Mouse (Mus musculus) spleen, postnatal 0 days (tissue): Measurements from ENCODE around the gene Isoc2b. TPM values are rescaled to one million over a fixed set of nuclear protein-coding genes. Genes with fewer than 3 reads are reported as not detected.

Experiments
- polyA plus RNA-seq: library from polyadenylated mRNA; unstranded; fragments of >200 nt; fragmentation: Nextera tagmentation; extraction: Ambion mirVana; gene quantifications from 2 replicates; pipeline ENCODE4 v1.2.1, GENCODE M21; 2015

The Isoc2b gene
- 3.9 and 4.3 TPM in 2 replicates for polyA plus RNA-seq

GRCm38 (mm10) chr7:4870133-4870532 is at the start of gene Isoc2b:
Gene Isoc2b (minus strand): TSS chr7:4870258.

DNA sequence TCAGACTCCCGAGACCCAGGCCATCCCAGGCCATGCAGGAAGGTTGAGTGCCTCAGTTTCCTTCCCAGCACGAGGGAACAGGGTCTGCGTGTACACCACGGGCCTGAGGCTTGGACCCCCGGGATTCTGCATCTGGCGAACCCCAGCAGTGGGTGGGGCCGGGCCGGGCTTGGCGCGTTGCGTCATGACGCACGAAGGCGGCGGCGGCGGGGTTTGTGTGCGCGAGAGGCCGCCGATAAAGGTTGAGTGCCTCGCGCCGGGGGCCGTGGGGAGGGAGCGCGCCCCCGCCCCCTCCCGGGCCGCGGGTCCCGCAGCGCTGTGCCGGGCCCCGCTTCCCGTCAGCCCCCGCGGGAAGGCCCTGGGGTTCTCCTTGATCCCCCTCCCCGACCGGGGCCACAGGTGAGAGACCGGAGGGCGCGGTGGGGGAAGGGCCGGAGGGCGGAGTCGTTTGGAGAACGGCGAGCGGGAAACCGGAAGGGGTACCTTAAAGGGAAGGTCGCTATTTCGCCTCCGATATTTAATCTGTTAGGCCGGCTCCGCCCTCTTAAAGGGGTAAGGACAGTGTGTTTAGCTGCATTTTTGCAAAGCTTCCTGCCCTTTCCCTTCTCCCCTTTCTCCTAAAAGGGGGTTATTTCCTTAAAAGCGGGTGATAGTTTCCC is 45.1 kb upstream of the Isoc2b start, which contains the start of gene Zfp628:
Gene Zfp628 (plus strand): TSS at position 211 of the 659 bp plus-strand sequence.

DNA sequence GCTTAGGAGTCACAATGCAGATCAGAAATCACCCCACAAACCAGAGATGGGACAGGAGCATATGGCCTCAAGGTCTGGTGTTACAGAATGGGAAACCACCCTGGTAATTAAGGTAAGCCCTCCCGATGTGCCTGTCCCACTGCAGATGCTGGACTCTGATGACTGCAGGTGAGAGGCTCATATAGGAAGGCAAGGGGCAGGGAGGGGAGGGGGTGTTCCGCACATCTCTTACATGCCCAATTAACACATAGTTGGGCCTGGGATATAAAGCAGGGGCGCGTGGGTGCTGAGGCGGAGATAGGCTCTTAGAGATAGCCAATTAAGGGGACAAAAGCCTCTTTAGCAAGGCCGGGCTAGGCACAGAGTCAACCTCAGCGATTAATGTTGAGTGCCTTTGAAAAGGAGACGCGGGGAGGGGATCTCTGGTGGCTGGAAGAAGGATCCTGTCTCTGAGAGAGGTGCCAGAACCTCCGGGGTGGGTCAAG is 36.5 kb upstream of the Isoc2b start, which contains the start of gene Gm36210:
Gene Gm36210 (minus strand): TSS at position 51 of the 485 bp plus-strand sequence.

GRCm38 (mm10) chr7:4876753-4877221 is 6.7 kb upstream of the Isoc2b start, which contains the start of gene Isoc2a:
Gene Isoc2a (plus strand): TSS chr7:4877153.

DNA sequence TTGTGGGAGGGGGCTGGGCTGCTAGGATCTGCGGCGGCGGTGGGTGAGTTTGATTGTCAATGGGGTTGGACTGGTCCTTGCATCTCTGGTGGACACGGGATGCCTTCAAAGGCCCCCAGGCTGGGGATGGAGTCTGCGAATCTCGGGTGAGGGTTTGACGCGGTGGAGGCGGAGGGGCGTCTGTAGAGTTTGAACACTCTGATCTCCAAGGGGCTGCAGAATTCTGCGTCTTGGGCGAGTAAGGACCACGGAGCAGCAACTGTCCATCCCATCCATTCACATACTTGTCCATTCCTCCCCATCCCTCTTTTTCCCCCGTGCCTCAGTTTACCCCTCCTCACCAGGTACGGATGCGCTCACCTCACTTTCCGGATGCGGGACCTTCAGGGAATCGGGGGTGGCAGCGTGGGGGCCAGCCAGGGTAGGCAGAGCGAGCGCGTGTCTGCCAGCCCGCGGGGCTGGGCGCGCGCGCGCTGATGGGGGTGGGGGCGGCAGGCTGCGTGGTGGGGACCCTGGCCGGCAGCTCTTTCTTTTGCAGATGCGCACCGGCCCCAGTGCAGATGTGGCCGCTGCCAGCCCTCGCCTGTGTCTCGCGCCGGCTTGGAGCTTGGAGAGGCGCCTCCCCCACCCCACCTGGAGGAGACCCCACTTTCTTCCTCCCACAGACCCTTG is 25.7 kb downstream of the Isoc2b start, which contains the start of gene Shisa7:
Gene Shisa7 (minus strand): TSS at position 452 of the 672 bp plus-strand sequence.

GRCm38 (mm10) chr7:4812303-4813104 is 57.6 kb downstream of the Isoc2b start, which contains the start of gene Ube2s:
Gene Ube2s (minus strand): TSS chr7:4812590.

Other genes starting within 250 kb of the Isoc2b start
- gene Tmem86b, start 238.8 kb downstream of the Isoc2b start, polyA plus RNA-seq: 12.8 and 16.5 TPM in 2 replicates
- gene Ppp6r1, start 211.2 kb downstream of the Isoc2b start, polyA plus RNA-seq: 9.6 and 9.8 TPM in 2 replicates
- gene Hspbp1, start 185.2 kb downstream of the Isoc2b start, polyA plus RNA-seq: 62.4 and 63.5 TPM in 2 replicates
- gene Brsk1, start 179.7 kb downstream of the Isoc2b start, polyA plus RNA-seq: 0.45 and 0.54 TPM in 2 replicates
- gene Tmem150b, start 145.0 kb downstream of the Isoc2b start, polyA plus RNA-seq: 0.69 and 0.80 TPM in 2 replicates
- gene Kmt5c, start 130.1 kb downstream of the Isoc2b start, polyA plus RNA-seq: 65.7 and 81.8 TPM in 2 replicates
- gene Cox6b2, start 117.2 kb downstream of the Isoc2b start, polyA plus RNA-seq: 157 and 188 TPM in 2 replicates
- not detected in 2 replicates for gene Fam71e2, start 99.0 kb downstream of the Isoc2b start, polyA plus RNA-seq
- gene Il11, start 87.4 kb downstream of the Isoc2b start, polyA plus RNA-seq: 0.12 and 0.15 TPM in 2 replicates
- not detected in 2 replicates for gene Tmem190, start 87.3 kb downstream of the Isoc2b start, polyA plus RNA-seq
- 22.1 and 25.2 TPM in 2 replicates for gene Tmem238, start 80.6 kb downstream of the Isoc2b start, polyA plus RNA-seq
- gene Rpl28, start 77.4 kb downstream of the Isoc2b start, polyA plus RNA-seq: 423 and 433 TPM in 2 replicates
- gene Ube2s, start 57.7 kb downstream of the Isoc2b start, polyA plus RNA-seq: 251 and 289 TPM in 2 replicates
- gene Shisa7, start 25.6 kb downstream of the Isoc2b start, polyA plus RNA-seq: 0.04 TPM in 1 of 2 replicates, not detected in the other
- gene Isoc2a, start 6.9 kb upstream of the Isoc2b start, polyA plus RNA-seq: 0.66 and 0.74 TPM in 2 replicates
- not detected in 2 replicates for gene Gm36210, start 36.3 kb upstream of the Isoc2b start, polyA plus RNA-seq
- gene Zfp628, start 45.0 kb upstream of the Isoc2b start, polyA plus RNA-seq: 2.2 and 2.6 TPM in 2 replicates
- 0.62 and 0.71 TPM in 2 replicates for gene Nat14, start 51.8 kb upstream of the Isoc2b start, polyA plus RNA-seq
- 0.30 and 0.31 TPM in 2 replicates for gene Ssc5d, start 55.5 kb upstream of the Isoc2b start, polyA plus RNA-seq
- not detected in 2 replicates for gene Sbk2, start 94.1 kb upstream of the Isoc2b start, polyA plus RNA-seq
- gene Sbk3, start 100.9 kb upstream of the Isoc2b start, polyA plus RNA-seq: not detected in 2 replicates
- gene Zfp579, start 125.9 kb upstream of the Isoc2b start, polyA plus RNA-seq: 6.4 and 9.8 TPM in 2 replicates
- gene Zfp524, start 144.2 kb upstream of the Isoc2b start, polyA plus RNA-seq: 10.6 and 10.8 TPM in 2 replicates
- 14.5 and 16.2 TPM in 2 replicates for gene Fiz1, start 144.4 kb upstream of the Isoc2b start, polyA plus RNA-seq
- gene Gm44973, start 145.2 kb upstream of the Isoc2b start, polyA plus RNA-seq: 3.6 and 5.3 TPM in 2 replicates
- 2.8 and 4.2 TPM in 2 replicates for gene Zfp865, start 150.1 kb upstream of the Isoc2b start, polyA plus RNA-seq
- 0.67 and 0.95 TPM in 2 replicates for gene Ccdc106, start 150.3 kb upstream of the Isoc2b start, polyA plus RNA-seq
- not detected in 2 replicates for gene 4632433K11Rik, start 163.9 kb upstream of the Isoc2b start, polyA plus RNA-seq
- gene Zfp784, start 168.2 kb upstream of the Isoc2b start, polyA plus RNA-seq: 1.7 and 2.3 TPM in 2 replicates
- gene Zfp580, start 181.3 kb upstream of the Isoc2b start, polyA plus RNA-seq: 6.8 and 10.0 TPM in 2 replicates
- 82.2 and 85.4 TPM in 2 replicates for gene U2af2, start 191.9 kb upstream of the Isoc2b start, polyA plus RNA-seq
- gene Epn1, start 210.0 kb upstream of the Isoc2b start, polyA plus RNA-seq: 68.8 and 71.1 TPM in 2 replicates
- gene Rfpl4, start 246.7 kb upstream of the Isoc2b start, polyA plus RNA-seq: not detected in 2 replicates